Mouse (Mus musculus): ENCODE results near the gene Gm20388. TPM values are rescaled to one million over a fixed set of nuclear protein-coding genes. Genes with fewer than 3 reads are reported as not detected.

Gm20388 gene
- total RNA-seq, 2 experiments from 2014 or later, result 1.3 to 8.5 TPM

GRCm38 (mm10) chr8:120494903-120495302 lies 584.3 kb downstream of the Gm20388 start:
- peak; percentile 63 to 89 for DNase-seq (ENCODE audit: low spot score in 2 of 2)

DNA sequence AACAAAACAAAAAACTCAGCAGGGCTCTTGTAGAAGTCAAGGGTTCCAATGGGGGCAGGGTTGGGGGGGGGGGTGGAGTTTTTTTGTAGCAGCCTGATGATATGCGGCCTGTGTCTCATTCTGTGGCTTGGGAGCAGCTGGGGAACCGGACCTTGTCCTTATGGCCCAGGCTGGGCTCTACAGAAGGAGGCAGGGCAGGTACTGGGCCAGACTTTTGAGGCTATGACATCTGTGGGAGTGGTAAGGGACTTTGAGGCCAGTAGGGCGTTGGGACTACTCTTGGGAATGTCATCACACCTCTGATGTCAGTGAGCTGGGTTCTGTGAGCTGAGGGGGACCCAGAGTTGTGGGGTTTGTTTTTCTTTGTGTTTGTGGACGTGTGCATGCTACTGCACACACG lies 584.8 kb downstream of the Gm20388 start:
- no peak for DNase-seq (ENCODE audit: low spot score in 2 of 2)

DNA sequence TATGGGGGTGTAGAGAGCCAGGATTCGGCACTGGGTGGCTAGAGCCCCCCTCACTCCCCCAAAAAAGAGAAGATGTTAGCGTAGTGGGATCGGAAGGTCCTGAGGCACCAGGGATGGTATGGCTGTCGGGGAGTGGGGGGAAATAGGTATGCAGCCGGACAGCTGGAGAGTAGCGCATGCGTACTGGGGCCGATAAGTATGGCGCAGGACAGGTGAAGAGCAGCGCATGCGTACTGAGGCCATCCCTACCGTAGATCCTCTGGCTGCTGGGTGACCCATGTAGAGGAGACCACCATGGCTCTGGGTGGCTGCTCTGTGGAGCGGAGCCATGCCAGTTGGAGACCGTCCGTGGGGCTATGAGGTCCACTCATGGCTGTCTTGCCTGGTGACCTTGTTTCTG lies 585.8 kb downstream of the Gm20388 start:
- no peak for DNase-seq (ENCODE audit: low spot score in 2 of 2)

DNA sequence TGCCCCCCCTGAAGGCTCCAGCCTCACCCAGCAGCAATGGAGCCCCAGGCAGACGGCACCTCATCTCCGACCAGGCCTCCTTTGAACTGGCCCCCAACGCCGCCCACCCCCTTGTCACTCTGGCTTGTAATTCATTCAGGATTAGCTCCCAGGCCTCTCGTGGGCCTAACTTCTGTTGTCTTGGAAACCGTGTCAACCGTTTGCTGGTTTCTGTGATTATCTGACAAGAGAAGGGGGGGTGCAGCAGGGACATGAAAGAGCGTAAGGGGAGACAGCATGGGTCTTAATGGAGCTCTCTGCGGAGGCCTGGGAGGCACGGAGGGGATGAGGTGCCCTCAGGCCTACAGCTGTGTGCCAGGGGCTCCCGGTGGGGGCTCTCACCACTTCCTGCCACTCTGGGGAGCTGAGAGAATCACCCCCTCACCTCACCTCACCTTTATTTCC lies 586.9 kb downstream of the Gm20388 start:
- no peak for DNase-seq (ENCODE audit: low spot score in 2 of 2)

- DNase-seq (ENCODE audit: low spot score in 2 of 2), result no peak
Measured at GRCm38 (mm10) chr8:120498349-120498831, 587.7 kb downstream of the Gm20388 start.

DNA sequence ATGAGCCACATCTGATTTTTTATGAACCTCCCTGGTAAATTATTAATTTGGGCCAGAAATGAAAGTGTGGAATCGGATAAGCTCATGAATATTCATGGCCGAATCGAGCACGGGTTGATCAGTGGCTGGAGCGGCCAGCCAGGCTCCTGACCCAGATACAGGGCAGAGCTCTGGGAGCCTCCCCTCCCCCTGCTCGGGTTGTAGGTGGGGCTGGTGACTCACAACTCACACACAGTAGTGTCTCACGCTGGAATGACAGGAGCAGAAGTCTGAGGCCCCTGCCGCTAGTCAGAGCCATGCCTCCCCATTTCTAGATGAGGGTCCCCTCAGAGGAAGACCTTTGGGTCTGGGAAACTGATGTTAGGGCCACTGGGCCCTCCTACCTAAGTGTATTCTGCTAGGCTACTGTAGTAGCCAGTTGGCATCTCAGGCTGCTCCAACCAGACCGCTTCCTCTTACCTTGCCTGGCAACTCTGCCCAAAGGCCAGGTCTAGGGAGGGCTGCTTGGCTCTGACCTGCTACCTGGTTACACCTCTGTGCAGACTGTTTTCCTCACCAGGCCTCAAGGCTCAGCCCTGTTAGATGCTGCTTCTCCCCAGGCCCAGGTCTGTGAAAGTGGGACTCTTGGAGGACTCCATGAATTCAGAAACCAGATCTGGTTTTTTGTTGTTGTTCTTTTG lies 588.4 kb downstream of the Gm20388 start:
- DNase-seq (ENCODE audit: low spot score in 2 of 2), result peak; percentile 65 to 80

DNA sequence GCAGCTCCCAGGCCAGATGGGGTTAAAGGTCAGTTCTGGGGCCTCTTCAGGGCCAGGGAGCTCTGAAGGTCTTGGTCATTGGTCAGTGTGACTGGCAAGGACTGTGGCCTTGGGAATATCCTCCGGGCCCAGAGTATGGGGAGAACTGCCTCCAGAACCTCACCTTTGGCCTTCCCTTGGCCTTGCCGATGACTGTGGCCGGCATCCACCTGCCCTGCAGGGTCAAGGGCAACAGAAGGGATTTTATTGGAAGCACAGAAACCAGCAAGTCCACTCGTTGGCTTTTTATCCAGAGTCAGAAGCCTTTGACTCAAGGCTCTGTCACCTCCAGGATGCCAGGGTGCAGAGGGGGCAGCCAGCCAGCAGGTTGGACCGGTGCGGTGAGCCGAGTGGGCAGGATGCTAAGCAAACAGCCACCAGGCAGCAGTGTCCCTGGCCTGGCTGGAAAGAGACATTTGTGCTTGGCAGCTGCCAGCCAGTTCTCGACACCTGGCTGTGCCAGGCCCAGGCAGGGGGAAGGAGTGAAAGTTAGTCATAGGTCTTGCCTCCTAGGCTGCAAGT lies 590.1 kb downstream of the Gm20388 start:
- no peak for DNase-seq (ENCODE audit: low spot score in 2 of 2)

GRCm38 (mm10) chr8:120501426-120501825 lies 590.8 kb downstream of the Gm20388 start:
- DNase-seq (ENCODE audit: low spot score in 2 of 2), result no peak

GRCm38 (mm10) chr8:120502428-120502827 lies 591.8 kb downstream of the Gm20388 start:
- DNase-seq (ENCODE audit: low spot score in 2 of 2), result no peak

- DNase-seq (ENCODE audit: low spot score in 2 of 2), result no peak
Measured at GRCm38 (mm10) chr8:120504251-120505081, 593.8 kb downstream of the Gm20388 start.

DNA sequence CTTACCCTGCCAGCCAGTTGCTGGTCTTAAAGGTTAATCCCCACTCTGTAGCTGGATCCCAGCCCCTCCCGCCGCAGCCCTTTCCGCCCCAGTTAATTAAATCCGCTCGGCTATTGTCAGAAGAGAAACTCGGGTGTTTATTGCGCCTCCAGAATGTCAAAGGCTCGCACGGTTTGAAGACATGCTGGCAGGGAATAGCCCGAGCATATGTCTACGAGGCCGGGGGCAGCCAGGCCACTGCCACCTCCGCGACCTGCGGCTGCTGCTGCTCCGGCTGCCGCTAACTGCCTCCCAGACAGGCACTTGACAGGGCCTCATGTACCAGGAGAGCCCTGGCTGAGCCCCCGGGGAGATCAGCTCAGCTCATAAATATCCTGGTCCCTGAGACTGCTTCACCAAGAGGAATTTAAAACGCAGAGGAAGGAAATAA lies 594.5 kb downstream of the Gm20388 start:
- no peak for DNase-seq (ENCODE audit: low spot score in 2 of 2)

GRCm38 (mm10) chr8:120505619-120506310 lies 595.1 kb downstream of the Gm20388 start:
- DNase-seq (ENCODE audit: low spot score in 2 of 2), result no peak

DNA sequence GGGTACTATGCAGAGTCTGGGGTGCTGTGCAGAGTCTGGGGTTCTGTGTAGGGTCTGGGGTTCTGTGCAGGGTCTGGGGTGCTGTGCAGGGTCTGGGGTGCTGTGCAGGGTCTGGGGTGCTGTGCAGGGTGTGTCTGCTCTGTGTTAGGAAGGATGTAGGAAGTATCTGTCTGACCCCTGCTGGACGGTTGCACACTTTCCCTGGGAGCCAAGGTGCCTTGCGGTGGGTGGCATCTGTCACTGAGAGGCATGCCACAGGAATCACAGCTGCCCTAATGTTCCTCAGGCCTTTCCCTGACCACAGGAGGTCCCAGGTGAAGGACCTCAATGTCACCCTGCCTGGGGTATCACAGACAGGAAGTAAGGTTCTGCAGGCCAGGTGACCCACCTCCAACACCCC lies 595.9 kb downstream of the Gm20388 start:
- DNase-seq (ENCODE audit: low spot score in 2 of 2), result no peak

DNA sequence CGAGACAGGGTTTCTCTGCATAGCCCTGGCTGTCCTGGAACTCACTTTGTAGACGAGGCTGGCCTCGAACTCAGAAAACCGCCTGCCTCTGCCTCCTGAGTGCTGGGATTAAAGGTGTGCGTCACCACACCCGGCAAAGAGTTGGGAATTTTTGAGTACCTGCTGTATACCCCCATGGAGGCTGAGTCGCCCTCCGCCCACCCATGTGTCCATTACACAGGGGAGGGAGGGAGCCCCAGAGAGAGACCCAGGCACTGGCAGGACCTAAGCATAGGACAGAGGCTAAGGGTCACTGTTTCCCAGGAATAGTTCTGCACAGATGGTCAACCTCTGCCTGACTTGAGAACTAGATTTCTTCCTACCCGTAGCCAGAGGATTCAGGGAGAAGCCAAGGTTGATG lies 596.6 kb downstream of the Gm20388 start:
- DNase-seq (ENCODE audit: low spot score in 2 of 2), result no peak

DNA sequence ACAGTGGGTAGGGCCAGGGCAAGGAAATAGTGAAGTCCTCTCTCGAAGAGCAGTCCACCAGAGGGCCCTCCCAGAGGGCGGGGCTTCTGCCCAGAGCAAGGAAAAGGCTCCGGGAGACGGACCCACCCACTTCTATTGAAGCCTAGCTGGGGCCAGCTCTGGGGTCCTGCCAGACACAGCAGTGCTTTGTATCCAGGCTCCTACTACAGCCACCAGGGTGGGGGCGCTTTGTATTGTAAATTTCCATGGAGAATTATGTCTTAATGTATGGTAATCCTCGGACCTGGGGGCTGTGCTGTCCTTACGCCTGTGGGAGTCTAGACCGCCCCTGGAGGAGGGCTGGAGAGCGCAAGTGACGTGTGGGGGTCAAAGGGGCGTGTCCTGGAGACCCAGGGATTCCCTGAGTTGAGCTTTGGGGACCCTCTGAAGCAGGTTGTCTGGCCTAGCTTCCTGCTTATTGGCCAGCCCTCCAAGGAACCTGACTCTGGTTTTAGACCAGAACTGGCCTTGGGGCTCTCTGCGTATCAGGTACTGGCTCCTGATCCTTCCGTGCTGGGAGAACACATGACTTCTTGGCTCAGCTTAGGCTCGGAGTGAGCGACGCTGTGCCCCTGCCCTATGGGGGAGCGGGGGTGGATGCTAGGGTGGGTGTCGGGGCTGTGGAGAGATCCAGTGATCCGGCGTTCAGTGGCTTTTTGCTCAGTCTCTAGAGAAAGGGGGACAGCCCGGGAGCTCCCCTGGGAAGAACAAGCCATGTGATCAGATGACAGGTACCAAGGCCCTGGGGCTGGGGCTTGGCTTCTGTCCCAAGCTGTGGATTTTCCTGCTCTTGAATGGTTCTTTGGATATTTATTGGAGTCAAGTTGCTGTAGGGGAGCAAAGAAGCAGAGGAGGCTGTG lies 598.7 kb downstream of the Gm20388 start:
- DNase-seq (ENCODE audit: low spot score in 2 of 2), result no peak

GRCm38 (mm10) chr8:120510035-120510416 lies 599.4 kb downstream of the Gm20388 start:
- no peak for DNase-seq (ENCODE audit: low spot score in 2 of 2)

DNA sequence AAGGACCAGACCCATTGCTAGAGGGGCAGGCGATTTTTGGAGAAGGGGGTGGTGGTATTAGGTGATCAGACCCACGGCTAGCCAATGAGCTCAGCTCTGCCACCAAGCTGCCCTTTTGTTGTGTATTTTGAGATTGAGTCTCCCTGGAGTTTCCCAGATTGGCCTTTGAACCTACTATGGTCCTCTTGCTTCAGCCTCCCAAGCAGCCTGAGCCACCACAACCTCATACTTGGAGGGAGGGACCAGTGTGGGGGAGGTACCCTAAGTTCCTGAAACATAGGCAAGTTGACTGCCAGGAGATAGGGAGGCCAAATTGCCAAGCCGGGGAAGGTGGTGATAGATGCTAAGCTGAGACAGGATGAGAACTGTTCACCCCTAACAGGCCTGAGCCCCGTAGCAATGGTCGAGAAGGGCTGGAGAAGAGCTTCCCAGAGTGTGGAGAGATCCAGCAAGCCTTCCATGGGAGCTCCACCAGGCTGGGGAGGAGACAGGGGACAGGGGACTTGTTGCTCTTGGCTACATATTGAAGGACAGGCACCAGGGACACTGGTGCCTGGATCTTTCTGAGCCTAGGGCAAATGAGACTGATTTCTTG lies 600.3 kb downstream of the Gm20388 start:
- no peak for DNase-seq (ENCODE audit: low spot score in 2 of 2)

DNA sequence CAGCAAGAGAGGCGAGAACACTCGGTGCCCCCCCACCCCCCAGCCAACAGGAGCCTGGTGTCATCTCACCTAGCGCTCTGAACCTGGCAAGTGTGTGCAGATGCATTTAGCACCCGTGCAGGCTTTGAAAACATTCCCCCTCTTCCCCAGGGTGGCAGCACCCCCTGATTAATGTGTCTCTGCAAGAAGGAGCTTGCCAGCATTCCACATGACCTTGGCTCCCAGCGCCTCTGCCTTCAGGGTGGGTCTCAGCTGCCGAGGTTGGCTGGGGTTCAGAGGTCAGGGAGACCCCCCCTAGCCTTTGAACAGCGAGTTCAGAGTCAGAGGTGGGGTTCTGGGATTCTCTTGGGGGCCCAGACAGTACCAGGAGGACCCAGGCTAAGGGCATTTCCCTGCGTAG lies 601.1 kb downstream of the Gm20388 start:
- DNase-seq (ENCODE audit: low spot score in 2 of 2), result no peak

- no peak for DNase-seq (ENCODE audit: low spot score in 2 of 2)
Measured at GRCm38 (mm10) chr8:120512326-120512725, 601.7 kb downstream of the Gm20388 start.

DNA sequence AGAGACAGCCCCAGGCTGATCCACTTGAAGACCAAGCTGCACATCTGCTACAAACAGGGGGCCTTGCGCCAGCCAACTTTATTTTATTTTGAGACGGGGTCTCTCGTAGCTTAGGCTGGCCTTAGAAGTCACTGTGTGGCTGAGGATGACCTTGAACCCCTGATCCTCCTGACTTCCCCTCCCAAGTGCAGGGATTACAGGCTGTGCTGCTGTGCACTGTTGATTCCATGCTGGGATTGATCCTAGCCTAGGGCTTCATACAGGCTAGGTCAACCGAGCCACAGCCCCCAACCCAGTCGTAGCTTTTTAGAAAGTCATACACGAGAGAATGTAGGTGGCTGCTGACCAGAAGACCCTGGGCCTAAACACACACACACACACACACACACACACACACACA lies 602.5 kb downstream of the Gm20388 start:
- DNase-seq (ENCODE audit: low spot score in 2 of 2), result no peak

All from adrenal gland, adult 18-20 months (tissue).